In the genomic region with DNA sequence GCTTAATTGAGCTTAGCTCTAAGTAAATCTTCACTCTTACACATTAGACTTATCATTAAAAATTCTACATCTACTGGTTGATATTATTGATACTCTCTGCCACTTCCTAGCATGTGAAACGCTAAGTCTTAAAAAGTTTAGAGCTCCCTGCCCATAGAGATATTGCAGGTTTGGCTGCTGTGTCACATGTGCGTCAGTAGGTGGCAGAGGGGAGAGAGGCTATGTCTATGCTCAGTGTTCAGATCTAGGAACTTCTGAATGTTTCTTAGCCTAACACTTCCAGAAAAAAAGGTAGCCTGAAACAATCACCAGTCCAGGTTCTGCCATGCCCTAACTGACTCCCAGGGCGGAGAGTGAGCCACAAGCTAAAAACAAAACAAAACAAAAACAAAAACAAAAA, we compare ENCODE assay signal across 8 mouse cellular contexts.
DNase-seq lines count a peak whose midpoint lies in the region.

No protein-coding gene starts in this region.

- peak; percentile 9 for DNase-seq in gastrocnemius, adult 18-20 months (ENCODE audit: low spot score)
- no peak for DNase-seq in gastrocnemius, postnatal 14 days
- DNase-seq in lung, postnatal 10 days: peak; percentile 19
- DNase-seq in lung, adult 18-20 months: no peak
- peak; percentile 1 for DNase-seq in c-Kit-positive CD71-positive TER-119-negative erythroid progenitor cells, embryonic 14.5 days (ENCODE audit: low read depth)
- DNase-seq in naive thymus-derived CD4-positive, alpha-beta T cell, adult 2 months (ENCODE audit: low read depth): peak; percentile 3
- DNase-seq in heart, postnatal 25 days (ENCODE audit: low spot score): no peak
- no peak for DNase-seq in frontal cortex, postnatal 14 days (ENCODE audit: low spot score in 2 of 2)

- intact Hi-C loops in gastrocnemius, postnatal 14 days (cut with DNase I; ENCODE audit: low total_unique reads): no loop called here
- intact Hi-C loops in heart, postnatal 25 days (cut with DNase I): no loop called here

Comparison
In these comparisons a context has a peak if more than half of its experiments do, and no peak if none do; other contexts are left out.
1. DNase-seq: peak in gastrocnemius, adult 18-20 months (single experiment), lung, postnatal 10 days (single experiment), c-Kit-positive CD71-positive TER-119-negative erythroid progenitor cells, embryonic 14.5 days (single experiment) and naive thymus-derived CD4-positive, alpha-beta T cell, adult 2 months (single experiment); none in gastrocnemius, postnatal 14 days (single experiment), lung, adult 18-20 months (0 of 2), heart, postnatal 25 days (single experiment) and frontal cortex, postnatal 14 days (0 of 2).